Mouse (Mus musculus) c-Kit-positive CD71-negative TER-119-negative erythroid progenitor cells, embryonic 14.5 days (primary cell): ENCODE data around the gene Gm5800.
"Not testable (repeated sequence)": the region's sequence is repeated elsewhere in the genome, so short reads cannot be mapped to it uniquely, and the experiment has no call there.

Experiments
- DNase-seq: peaks from one replicate; pipeline ENCODE4 v3.0.0-alpha.2; 2013; ENCODE audit warnings: low read depth

Gm5800 gene

DNA sequence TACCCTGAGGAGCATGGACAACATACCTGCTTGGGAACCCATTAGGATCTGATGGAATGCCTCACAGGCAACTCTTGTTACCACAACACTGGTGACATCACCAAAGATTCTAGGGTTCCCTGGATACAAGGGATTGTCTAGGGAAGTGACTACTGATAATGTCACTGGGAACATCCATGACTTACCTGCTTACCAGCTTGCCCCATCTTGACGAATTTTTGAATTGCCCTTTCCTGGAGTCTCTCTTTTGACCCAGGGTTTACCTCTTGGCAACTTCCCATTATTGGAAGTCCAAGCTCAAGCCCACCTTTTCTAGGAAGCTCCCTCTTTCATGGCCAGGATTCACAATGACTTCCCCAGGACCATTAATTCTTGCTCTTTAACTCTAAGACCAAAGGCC is at the start of gene Gm5800:
Gene Gm5800 (minus strand): TSS at position 101 of the 400 bp plus-strand sequence.
- DNase-seq = no peak

DNA sequence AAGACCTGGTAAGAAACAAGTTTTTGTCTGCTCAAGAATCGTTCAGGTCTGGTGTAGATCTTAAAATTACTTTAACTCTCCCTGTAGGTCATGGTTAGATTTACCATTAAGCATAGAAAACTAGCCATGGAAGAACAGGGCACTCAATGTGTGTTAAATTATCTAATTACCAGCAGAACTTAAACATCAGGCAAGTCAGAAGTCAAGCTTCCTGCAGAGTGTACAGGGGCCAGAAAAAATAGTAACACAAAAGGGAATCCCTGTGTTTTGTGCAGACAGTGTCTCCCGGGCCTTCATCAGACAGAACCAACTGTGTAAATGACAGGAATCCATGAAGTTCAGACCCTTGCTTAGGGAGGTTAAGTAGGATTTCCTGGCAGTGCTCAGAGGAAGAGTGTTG is 39.0 kb upstream of the Gm5800 start:
- no peak for DNase-seq

DNA sequence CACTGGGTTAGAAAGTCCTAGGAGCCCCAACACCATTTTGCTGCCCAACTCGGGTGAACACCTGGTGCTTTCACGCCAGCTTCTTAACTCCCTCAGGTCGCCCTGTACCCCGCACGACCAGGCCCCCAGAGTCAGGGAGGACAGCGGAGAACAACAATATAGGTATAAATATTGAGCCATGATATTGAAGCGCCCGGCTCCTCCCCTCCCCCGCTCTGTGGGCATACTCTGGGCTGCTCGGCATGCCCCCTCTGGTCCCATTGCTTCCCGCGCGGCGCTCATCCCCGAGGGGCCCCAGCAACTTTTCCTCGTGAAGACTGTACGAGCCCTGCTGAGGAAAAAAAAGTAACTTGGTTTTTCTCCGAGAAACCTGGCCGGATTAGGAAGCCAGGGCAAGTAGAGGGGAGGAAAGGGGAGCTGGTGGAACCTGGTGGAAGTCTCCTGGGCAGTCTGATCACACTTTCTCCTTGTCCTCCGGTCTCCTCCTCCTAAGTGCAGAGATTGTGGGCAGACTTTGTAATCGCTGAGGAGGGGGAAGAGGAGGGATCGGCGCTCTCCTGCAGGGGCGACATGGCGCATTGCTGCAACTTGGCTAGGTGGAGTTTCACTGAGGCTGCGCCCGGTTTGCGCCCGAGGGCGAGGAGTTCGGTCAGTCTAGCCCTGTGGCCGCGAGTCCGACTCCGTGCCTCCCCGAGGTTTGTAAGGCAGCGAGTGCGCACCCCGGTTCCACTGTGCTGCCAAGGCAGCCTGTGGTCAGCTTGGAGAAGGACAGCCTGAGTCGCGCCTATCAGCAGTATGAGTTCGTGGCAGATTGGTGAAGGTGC is 23.6 kb upstream of the Gm5800 start:
- no peak for DNase-seq

DNA sequence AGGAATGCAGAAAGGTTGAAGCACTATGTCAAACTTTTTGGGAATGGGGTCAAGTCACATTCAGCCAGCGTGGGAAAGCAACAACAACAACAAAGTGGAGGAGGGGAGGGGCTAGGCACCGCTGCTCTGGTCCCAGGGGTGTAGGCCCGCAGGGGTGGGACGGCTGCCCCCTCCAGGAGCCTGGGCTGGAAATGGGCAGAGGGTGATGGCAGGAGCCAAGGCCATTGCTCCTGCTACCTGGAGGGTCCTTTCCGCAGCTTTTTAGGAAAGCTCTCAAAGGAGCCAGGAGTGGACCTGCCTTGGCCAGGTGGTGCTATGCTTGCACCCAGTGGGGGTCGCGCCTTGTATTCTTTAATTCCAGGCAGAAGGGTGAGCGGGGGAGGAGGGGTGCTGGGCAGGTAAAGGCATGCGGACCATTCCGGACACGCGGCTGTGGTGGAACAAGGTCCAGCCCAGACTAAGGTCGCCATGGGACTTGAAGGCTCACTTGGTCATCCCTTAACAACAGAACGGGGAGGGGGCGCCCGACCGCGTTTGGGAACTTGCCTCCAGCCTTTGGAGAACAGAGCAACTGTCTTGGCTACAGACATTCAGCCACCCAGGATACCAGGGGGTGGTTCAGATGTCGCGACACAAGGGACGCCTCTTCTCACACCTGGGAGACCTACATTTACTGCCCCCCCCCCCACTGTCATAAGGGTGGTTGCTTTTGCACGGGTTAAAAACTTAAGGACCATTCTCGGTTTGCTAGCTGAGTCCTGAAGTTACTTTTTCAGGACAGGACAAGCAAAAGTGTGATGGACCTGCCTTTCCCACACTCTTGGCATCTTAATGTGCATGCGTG is 22.4 kb upstream of the Gm5800 start:
- no peak for DNase-seq

DNA sequence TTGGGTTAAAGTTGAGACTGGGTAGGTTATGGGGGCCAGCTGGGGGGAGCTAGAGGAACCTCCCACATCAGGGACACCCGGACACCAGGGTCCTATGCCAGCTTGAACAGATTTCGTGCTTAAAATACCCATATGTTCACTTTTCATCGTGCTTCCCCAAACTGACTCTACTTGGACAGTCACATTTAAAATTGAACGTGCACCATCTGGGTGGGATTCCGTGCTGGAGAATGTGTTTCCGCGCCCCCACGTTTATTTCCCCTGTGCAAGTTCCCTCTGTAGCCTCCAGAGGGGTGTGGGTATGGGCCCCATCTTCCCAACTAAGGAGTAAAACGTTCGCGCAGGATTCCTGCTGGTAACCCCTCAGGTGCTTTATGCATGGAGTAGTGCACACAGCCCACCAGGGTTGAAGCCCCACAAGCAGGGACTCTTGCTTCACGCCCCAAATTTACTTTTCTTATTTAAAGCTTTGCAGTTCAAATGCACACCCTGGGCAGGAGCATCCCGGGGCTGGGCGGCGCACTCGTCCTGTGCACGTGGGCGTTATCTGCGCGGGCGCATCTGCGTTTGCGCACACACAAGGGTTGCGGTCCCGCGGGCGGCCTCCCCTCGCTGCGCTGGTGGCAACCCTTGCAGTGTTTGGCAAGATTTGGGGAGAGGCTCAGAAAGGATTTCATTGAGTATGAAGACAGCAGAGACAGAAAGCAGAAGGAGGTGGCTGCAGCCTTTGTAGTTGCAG is 21.6 kb upstream of the Gm5800 start:
- no peak for DNase-seq

DNA sequence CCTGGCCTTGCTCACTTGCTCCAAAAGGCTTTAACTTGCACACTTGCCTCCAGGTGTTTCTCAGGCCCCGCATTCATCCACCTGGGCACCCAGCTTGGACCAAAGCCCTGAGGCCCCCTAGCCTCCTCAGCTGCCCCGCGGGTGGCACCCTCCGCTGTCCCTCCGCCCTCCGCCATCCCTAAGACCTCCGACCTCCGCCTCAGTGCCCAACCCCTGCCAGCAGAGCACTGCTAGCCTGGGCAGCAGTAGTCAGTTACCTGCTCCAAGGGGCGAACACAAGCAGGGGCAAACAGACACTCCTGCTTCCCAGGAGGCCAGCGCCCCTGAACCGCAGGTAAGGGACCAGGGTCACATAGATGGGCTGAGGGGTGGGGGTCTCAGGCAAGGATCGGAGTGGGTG is 21.0 kb upstream of the Gm5800 start:
- DNase-seq = no peak

DNA sequence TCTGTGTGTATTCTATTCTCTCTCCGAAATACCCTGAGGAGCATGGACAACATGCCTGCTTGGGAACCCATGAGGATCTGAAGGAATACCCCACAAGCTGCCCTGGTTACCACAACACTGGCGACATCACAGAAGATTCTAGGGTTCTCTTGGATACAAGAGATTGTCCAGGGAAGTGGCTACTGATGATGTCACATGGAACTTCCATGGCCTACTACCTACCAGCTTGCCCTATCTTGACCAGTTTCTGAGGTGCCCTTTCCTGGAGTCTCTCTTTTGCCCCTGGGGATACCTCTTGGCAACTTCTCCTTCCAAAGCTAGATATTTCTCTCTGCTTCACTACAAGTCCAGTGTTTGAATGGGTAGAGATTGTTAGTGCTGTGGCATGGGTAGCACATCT is 21.6 kb downstream of the Gm5800 start, which contains the start of gene Gm17079:
Gene Gm17079 (minus strand): TSS at position 101 of the 400 bp plus-strand sequence.
- not testable (repeated sequence) for DNase-seq

DNA sequence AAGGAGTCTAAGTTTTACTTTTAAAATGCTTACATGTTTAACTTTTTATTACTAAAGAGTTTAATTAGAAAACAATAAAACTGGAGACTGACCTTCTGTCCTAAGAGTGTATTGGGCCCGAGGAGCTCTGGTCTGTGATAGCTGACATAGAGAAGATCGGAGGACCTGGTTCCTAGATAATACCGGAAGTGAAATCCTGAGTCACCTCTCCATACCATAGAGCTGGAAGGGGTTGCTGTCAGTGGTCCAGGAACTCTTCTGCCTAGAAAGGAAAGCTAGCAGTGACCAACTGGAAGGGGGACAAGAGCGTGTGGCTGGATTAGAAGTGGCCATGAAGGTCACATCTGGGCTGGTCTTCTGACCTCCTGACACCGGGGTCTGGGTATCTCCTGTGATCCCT is 39.7 kb downstream of the Gm5800 start:
- no peak for DNase-seq
